Mouse (Mus musculus): ENCODE data around the gene Usp1. TPM values are rescaled to one million over a fixed set of nuclear protein-coding genes. Genes with fewer than 3 reads are reported as not detected.

The Usp1 gene
- total RNA-seq (2023), result 46.2 TPM

DNA sequence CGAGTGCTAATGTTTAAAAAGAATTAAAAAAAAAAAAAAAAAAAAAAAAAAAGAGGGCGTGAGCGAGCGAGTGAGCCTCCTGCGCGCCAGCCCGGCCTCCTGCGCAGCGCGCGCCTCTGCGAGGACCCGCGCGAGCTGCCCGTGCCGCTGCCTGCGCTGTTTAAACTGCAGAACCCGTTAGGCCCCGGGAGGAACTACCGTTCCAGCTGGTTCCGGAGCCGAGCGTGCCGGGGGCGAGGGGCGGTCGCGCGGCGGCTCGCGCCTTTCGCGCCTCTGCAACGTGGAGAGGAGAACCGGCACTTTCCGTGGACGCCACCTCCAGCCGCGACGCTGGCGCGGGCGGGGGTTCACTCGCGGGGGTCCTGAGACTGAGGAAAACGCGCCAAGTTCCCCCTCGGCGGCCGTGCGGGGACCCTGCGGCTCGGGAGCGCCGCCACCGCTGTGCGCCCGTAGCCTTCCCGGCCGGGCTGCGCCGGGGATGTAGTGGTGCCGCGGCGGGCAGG, at the start of gene Usp1:
TSS of gene Usp1 (plus strand) at position 243 of the 503 bp plus-strand sequence.

Other genes with a start within 250 kb of the Usp1 start
- gene L1td1, start 197.1 kb upstream of the Usp1 start, total RNA-seq (2023), result not detected
- not detected for gene Kank4, start 106.3 kb upstream of the Usp1 start, total RNA-seq (2023)
- gene I0C0044D17Rik, start 100.0 kb upstream of the Usp1 start, total RNA-seq (2023), result not detected
- not detected for gene Angptl3, start 107.1 kb downstream of the Usp1 start, total RNA-seq (2023)
- 0.15 TPM for gene Dock7, start 197.1 kb downstream of the Usp1 start, total RNA-seq (2023)